Mouse (Mus musculus): ENCODE results near the gene Tmem200a. TPM values are rescaled to one million over a fixed set of nuclear protein-coding genes. Genes with fewer than 3 reads are reported as not detected.

Tmem200a gene
- total and polyA plus RNA-seq, 2 experiments from 2014 or later, result 21.6 to 42.6 TPM

DNA sequence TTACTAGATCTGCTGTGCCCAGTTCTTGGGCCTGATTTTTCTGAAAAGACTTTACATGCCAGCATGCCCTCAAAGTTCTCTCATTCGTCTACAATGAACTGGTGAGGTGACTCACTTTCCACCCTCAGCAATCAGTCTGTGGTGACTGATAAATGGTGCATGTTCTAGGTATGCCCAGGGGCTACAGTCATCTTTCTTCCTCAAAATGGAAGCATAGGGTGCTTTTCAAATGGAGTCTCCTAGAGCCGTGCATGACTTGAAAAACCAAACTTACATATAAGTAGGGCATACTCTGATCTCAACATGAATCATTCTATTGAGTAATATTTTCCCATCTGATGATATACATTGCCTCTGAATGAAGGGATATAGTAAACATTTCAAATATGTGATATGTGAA lies 117.8 kb downstream of the Tmem200a start:
- H3K9me3 ChIP-seq (ENCODE audit: low read length), result no peaks in the 10 kb centered on the region
- no peaks in the 10 kb centered on the region for H3K36me3 ChIP-seq (ENCODE audit: insufficient read depth, low read length)
- no peaks in the 10 kb centered on the region for H3K4me1 ChIP-seq (ENCODE audit: insufficient read depth, low read length)
- WGBS, result 89% methylated on average over 2 of the region's 2 CpGs
- DNase-seq (ENCODE audit: low spot score), result no peak
- H3K9ac ChIP-seq (replicated peaks; ENCODE audit: low read length, poor library complexity, severe bottlenecking), result no peak overlapping the region
- H3K4me3 ChIP-seq (ENCODE audit: low read depth, low read length), result no peak overlapping the region
- TF ChIP-seq CTCF (IDR thresholded peaks at IDR 0.05), result no peak
- H3K4me2 ChIP-seq (ENCODE audit: low read depth, low read length, poor library complexity, severe bottlenecking), result no peak overlapping the region
- H3K27ac ChIP-seq (ENCODE audit: low read depth, low read length), result no peak overlapping the region
- ATAC-seq (ENCODE audit: low FRiP score), result no peak
- H3K27me3 ChIP-seq (ENCODE audit: insufficient read depth, low read length), result no peaks in the 10 kb centered on the region

DNA sequence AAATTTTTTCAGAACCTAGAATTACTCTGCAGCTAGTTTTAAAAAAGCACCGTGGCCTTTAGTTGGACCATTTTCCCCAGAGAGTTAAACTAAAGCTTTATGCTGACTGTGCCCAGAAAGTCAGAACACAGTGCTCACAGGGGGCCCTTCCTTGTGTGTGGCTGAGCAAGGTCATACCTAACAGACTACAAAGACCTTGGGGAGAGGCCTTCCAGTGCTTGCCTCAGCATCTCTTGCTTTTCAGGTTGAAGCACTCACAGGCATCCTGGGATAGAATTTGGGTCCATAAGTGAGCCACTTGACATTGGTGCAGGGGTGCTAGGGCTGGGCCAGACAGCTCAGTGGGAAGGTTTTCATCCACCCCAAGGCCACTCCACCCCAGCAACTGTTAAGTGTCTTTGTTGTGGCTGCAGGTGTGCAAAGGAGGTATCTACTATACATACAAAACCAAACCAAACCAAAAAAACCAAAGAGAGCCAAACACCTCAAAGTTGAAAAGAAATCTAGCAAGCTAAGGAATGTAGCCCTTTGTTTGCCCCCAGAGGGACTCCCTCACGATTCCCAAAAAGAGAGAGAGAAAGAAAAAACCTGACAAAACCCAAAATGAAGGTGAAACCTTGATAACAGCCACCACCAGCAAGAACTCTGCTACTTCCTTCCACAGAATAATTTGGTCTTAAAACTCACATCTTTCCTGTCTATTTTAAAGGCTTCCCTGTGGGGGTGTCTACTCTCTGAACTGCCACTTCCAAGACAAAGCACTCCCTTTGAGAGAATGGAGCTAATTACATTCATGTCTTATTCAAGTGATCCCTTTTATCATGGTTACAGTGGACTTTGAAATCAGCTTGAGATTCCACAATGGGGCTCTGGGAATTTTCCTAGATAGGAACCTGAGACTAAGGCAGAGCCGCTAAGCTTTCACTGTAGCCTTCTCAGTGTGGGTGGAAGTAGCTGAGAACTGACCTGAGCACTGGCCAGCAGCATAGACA lies 119.8 kb downstream of the Tmem200a start:
- Histone ChIP-seq H3K27me3 (ENCODE audit: insufficient read depth, low read length) (no peaks in the 10 kb centered on the region), H3K9ac (replicated peaks; ENCODE audit: low read length, poor library complexity, severe bottlenecking) (no peak overlapping the region), H3K4me3 (ENCODE audit: low read depth, low read length) (no peak overlapping the region), H3K9me3 (ENCODE audit: low read length) (no peaks in the 10 kb centered on the region), H3K27ac (ENCODE audit: low read depth, low read length) (no peak overlapping the region), H3K4me2 (ENCODE audit: low read depth, low read length, poor library complexity, severe bottlenecking) (no peak overlapping the region), H3K4me1 (ENCODE audit: insufficient read depth, low read length) (no peaks in the 10 kb centered on the region), H3K36me3 (ENCODE audit: insufficient read depth, low read length) (no peaks in the 10 kb centered on the region)
- TF ChIP-seq CTCF (IDR thresholded peaks at IDR 0.05), result no peak
- WGBS, result 28% methylated on average over 3 of the region's 3 CpGs
- ATAC-seq (ENCODE audit: low FRiP score), result no peak
- no peak for DNase-seq (ENCODE audit: low spot score)

DNA sequence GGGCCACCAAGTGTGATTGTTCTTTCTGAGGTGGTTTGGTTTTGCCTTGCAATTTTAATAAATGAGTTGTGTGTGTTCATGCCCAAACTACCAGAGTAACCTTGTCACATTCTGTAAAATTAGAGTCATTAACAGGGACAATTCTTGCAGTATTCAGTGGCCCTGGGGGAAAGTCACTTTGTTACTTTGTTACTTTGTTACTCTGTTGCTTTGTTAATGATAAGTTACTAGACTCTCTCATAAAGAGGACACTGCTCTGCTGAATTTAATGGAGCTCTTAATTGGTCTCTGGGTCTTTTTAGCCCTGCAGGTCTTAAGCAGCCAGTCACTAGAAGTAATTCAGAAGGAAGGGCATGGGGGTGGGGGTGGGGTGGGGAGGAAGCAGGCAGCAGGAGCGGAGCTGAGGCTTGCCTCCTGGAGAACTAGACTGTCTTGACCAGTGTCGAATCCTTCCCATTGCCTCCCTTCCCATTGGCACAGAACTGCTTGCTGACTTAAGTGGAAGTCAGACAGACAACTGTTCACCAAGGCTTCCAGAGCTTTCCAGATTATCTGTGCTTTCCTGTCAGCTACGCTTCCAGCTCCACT lies 124.1 kb downstream of the Tmem200a start:
- Histone ChIP-seq H3K27ac (ENCODE audit: low read depth, low read length) (no peak overlapping the region), H3K27me3 (ENCODE audit: insufficient read depth, low read length) (no peaks in the 10 kb centered on the region), H3K9ac (replicated peaks; ENCODE audit: low read length, poor library complexity, severe bottlenecking) (no peak overlapping the region), H3K36me3 (ENCODE audit: insufficient read depth, low read length) (no peaks in the 10 kb centered on the region), H3K9me3 (ENCODE audit: low read length) (no peaks in the 10 kb centered on the region), H3K4me3 (ENCODE audit: low read depth, low read length) (no peak overlapping the region), H3K4me2 (ENCODE audit: low read depth, low read length, poor library complexity, severe bottlenecking) (no peak overlapping the region), H3K4me1 (ENCODE audit: insufficient read depth, low read length) (no peaks in the 10 kb centered on the region)
- TF ChIP-seq CTCF (IDR thresholded peaks at IDR 0.05), result no peak
- WGBS, result 72% methylated on average over 3 of the region's 3 CpGs
- ATAC-seq (ENCODE audit: low FRiP score), result no peak
- DNase-seq (ENCODE audit: low spot score), result no peak

DNA sequence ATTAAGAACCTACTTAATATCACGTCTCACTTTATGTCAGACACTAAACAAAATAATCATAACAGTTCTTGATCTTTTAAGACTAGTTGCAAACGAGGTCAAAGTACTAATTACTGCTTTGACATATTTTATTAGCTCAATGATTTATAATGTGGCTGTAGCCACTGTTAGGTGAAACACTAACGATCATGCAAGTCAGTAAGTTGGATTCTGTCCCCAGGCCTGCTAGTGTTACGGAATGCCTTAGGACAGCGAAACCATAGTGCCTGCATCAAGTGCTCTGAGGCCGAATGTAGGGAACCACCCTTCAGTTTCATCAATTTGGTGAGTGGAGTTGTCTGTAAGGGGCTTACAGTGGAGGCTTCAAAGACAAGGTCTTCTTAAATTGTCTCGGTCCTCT lies 126.0 kb downstream of the Tmem200a start:
- H3K4me3 ChIP-seq (ENCODE audit: low read depth, low read length), result no peak overlapping the region
- 81% methylated on average over 7 of the region's 7 CpGs for WGBS
- TF ChIP-seq CTCF (IDR thresholded peaks at IDR 0.05), result no peak
- no peak for DNase-seq (ENCODE audit: low spot score)
- no peak overlapping the region for H3K4me2 ChIP-seq (ENCODE audit: low read depth, low read length, poor library complexity, severe bottlenecking)
- no peak for ATAC-seq (ENCODE audit: low FRiP score)
- no peak overlapping the region for H3K27ac ChIP-seq (ENCODE audit: low read depth, low read length)
- no peaks in the 10 kb centered on the region for H3K4me1 ChIP-seq (ENCODE audit: insufficient read depth, low read length)
- no peaks in the 10 kb centered on the region for H3K9me3 ChIP-seq (ENCODE audit: low read length)
- no peak overlapping the region for H3K9ac ChIP-seq (replicated peaks; ENCODE audit: low read length, poor library complexity, severe bottlenecking)
- no peaks in the 10 kb centered on the region for H3K27me3 ChIP-seq (ENCODE audit: insufficient read depth, low read length)
- no peaks in the 10 kb centered on the region for H3K36me3 ChIP-seq (ENCODE audit: insufficient read depth, low read length)

DNA sequence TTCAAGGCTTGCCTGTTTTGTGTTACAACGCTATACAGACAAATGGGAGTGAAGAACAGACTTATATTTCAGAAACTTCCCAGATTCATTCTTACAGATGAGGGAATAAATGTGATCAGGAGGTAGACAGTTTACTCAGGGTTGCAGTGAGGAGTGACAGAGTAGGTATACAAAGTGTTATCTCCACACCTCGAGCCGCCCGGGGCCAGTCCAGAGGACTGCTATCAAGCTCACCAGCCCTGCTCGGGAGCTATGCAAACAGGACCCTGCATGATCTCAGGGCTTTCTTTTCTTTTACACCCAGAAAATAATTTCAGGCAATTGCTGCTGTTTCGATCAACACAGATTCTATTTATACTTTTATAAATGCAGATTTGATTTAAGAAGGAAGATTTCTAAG lies 126.7 kb downstream of the Tmem200a start:
- no peak overlapping the region for H3K4me2 ChIP-seq (ENCODE audit: low read depth, low read length, poor library complexity, severe bottlenecking)
- no peaks in the 10 kb centered on the region for H3K4me1 ChIP-seq (ENCODE audit: insufficient read depth, low read length)
- no peak for TF ChIP-seq CTCF (IDR thresholded peaks at IDR 0.05)
- no peaks in the 10 kb centered on the region for H3K36me3 ChIP-seq (ENCODE audit: insufficient read depth, low read length)
- no peak overlapping the region for H3K9ac ChIP-seq (replicated peaks; ENCODE audit: low read length, poor library complexity, severe bottlenecking)
- H3K4me3 ChIP-seq (ENCODE audit: low read depth, low read length), result no peak overlapping the region
- H3K27me3 ChIP-seq (ENCODE audit: insufficient read depth, low read length), result no peaks in the 10 kb centered on the region
- no peaks in the 10 kb centered on the region for H3K9me3 ChIP-seq (ENCODE audit: low read length)
- DNase-seq (ENCODE audit: low spot score) (no peak), ATAC-seq (ENCODE audit: low FRiP score) (no peak)
- H3K27ac ChIP-seq (ENCODE audit: low read depth, low read length), result no peak overlapping the region
- 84% methylated on average over 6 of the region's 6 CpGs for WGBS

- no peak for DNase-seq (ENCODE audit: low spot score)
- H3K4me1 ChIP-seq (ENCODE audit: insufficient read depth, low read length), result no peaks in the 10 kb centered on the region
- no peak for TF ChIP-seq CTCF (IDR thresholded peaks at IDR 0.05)
- no peak overlapping the region for H3K27ac ChIP-seq (ENCODE audit: low read depth, low read length)
- no peaks in the 10 kb centered on the region for H3K27me3 ChIP-seq (ENCODE audit: insufficient read depth, low read length)
- no peak for ATAC-seq (ENCODE audit: low FRiP score)
- H3K4me2 ChIP-seq (ENCODE audit: low read depth, low read length, poor library complexity, severe bottlenecking), result no peak overlapping the region
- H3K36me3 ChIP-seq (ENCODE audit: insufficient read depth, low read length), result no peaks in the 10 kb centered on the region
- no peak overlapping the region for H3K4me3 ChIP-seq (ENCODE audit: low read depth, low read length)
- H3K9ac ChIP-seq (replicated peaks; ENCODE audit: low read length, poor library complexity, severe bottlenecking), result no peak overlapping the region
- 72% methylated on average over 2 of the region's 2 CpGs for WGBS
- no peaks in the 10 kb centered on the region for H3K9me3 ChIP-seq (ENCODE audit: low read length)
These were observed 133.0 kb downstream of the Tmem200a start for GRCm38 (mm10) chr10:25945866-25946265.
